Comparison of ENCODE assay signal across 11 mouse cellular contexts in the genomic region with DNA sequence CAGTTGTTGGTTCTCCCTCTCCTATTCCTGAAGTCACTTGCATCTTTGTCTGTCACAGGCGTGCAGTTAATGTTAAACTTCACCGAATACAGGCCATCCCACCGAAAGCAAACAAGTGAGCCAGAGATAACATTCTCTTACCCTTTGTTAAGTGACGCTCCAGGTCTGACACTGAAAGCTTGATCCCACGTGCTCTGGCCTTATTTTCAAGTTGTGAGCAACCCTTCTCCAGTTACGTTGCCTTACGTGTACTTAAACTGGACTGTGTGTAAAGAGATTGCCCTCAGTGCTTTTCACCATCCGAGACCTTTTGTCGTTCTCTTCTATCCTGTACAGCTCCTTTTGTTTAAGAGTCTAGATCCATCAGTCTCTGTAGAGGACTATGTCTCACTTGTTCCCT. TPM values are rescaled to one million over a fixed set of nuclear protein-coding genes. Genes with fewer than 3 reads are reported as not detected.
DNase-seq lines count a peak whose midpoint lies in the region; ATAC-seq and TF ChIP-seq lines count a peak whose summit lies in the region.
"Had no signal": no experiment of that assay in that cellular context is flagged by ENCODE, and none has a peak within 500 bp of the region (broad histone marks: within the 10 kb centered on the region; RNA-seq: fewer than 3 reads in every experiment).

No protein-coding gene starts in this region.

- H3K27ac ChIP-seq in liver, embryonic 11.5 days (ENCODE audit: low read depth, low read length) = no peak overlapping the region
- H3K27ac ChIP-seq in forebrain, postnatal 0 days (ENCODE audit: low read depth, low read length) = no peak overlapping the region
- H3K27ac ChIP-seq in intestine, embryonic 14.5 days (ENCODE audit: low read depth) = peak overlapping the region; percentile 93; the same call in 1 of the 2 replicates
- H3K27ac ChIP-seq in neural tube, embryonic 14.5 days (ENCODE audit: low read depth, low read length) = no peak overlapping the region

- WGBS in liver, embryonic 11.5 days = 45% methylated on average over 9 of the region's 9 CpGs
- WGBS in forebrain, postnatal 0 days = 63% methylated on average over 9 of the region's 9 CpGs
- WGBS in intestine, embryonic 14.5 days = 18% methylated on average over 9 of the region's 9 CpGs
- 45% methylated on average over 9 of the region's 9 CpGs for WGBS in neural tube, embryonic 14.5 days

- TF ChIP-seq CTCF in forebrain, postnatal 0 days (IDR thresholded peaks at IDR 0.05; ENCODE audit: low read depth) = no peak

- no peaks in the 10 kb centered on the region for H3K9me3 ChIP-seq in liver, embryonic 11.5 days (ENCODE audit: control insufficient read depth, low read length)
- no peaks in the 10 kb centered on the region for H3K9me3 ChIP-seq in forebrain, postnatal 0 days (ENCODE audit: low read length)
- H3K9me3 ChIP-seq in intestine, embryonic 14.5 days (ENCODE audit: control insufficient read depth, low read length) = no peaks in the 10 kb centered on the region
- H3K9me3 ChIP-seq in neural tube, embryonic 14.5 days (ENCODE audit: control insufficient read depth, low read length) = no peaks in the 10 kb centered on the region

- H3K27me3 ChIP-seq in liver, embryonic 11.5 days (replicated peaks; ENCODE audit: control insufficient read depth, insufficient read depth, low read length) = peaks cover 38% of the 10 kb centered on the region
- no peaks in the 10 kb centered on the region for H3K27me3 ChIP-seq in forebrain, postnatal 0 days (ENCODE audit: insufficient read depth, low read length)
- no peaks in the 10 kb centered on the region for H3K27me3 ChIP-seq in intestine, embryonic 14.5 days (replicated peaks; ENCODE audit: control insufficient read depth, insufficient read depth, low read length)
- H3K27me3 ChIP-seq in neural tube, embryonic 14.5 days (ENCODE audit: control insufficient read depth, insufficient read depth, low read length) = no peaks in the 10 kb centered on the region

- ATAC-seq in liver, embryonic 11.5 days (replicated peaks; ENCODE audit: low FRiP score) = no peak
- ATAC-seq in forebrain, postnatal 0 days = no peak
- no peak for ATAC-seq in intestine, embryonic 14.5 days (replicated peaks; ENCODE audit: low FRiP score, low TSS enrichment, low read depth)
- no peak for ATAC-seq in neural tube, embryonic 14.5 days (ENCODE audit: low read depth)

- no peak for DNase-seq in liver, embryonic 11.5 days (ENCODE audit: low spot score)
- no peak for DNase-seq in liver
- DNase-seq in forebrain, postnatal 0 days = no peak
- DNase-seq in intestine, embryonic 14.5 days (ENCODE audit: low spot score) = no peak
- no peak for DNase-seq in spleen, postnatal 14 days (ENCODE audit: low spot score in 2 of 2)
- no peak for DNase-seq in retina, embryonic 14.5 days (ENCODE audit: low spot score)
- DNase-seq in right cerebral cortex, postnatal 10 days (ENCODE audit: low spot score in 2 of 2) = no peak
- DNase-seq: cerebellum, adult 9-11 months; kidney, adult 11 months; thymus, adult 2 months had no signal

- H3K4me3 ChIP-seq in liver, embryonic 11.5 days (ENCODE audit: low read depth, low read length) = peak overlapping the region; percentile 14; the same call in 1 of the 2 replicates
- no peak overlapping the region for H3K4me3 ChIP-seq in forebrain, postnatal 0 days (ENCODE audit: low read depth, low read length)
- H3K4me3 ChIP-seq in intestine, embryonic 14.5 days (ENCODE audit: low read depth, low read length) = peak overlapping the region; percentile 73
- peak overlapping the region; percentile 54 for H3K4me3 ChIP-seq in neural tube, embryonic 14.5 days (ENCODE audit: low read depth, low read length)

- H3K9ac ChIP-seq in liver, embryonic 11.5 days (ENCODE audit: low read depth, low read length) = no peak overlapping the region
- H3K9ac ChIP-seq in forebrain, postnatal 0 days = peak overlapping the region; percentile 31; the same call in 1 of the 2 replicates
- H3K9ac ChIP-seq in intestine, embryonic 14.5 days (ENCODE audit: low read length) = peak overlapping the region; percentile 88
- no peak overlapping the region for H3K9ac ChIP-seq in neural tube, embryonic 14.5 days (replicated peaks; ENCODE audit: low read depth, low read length)

- no peaks in the 10 kb centered on the region for H3K36me3 ChIP-seq in liver, embryonic 11.5 days (ENCODE audit: control insufficient read depth, insufficient read depth, low read length)
- peaks cover 4% of the 10 kb centered on the region; the same call in 1 of the 2 replicates for H3K36me3 ChIP-seq in forebrain, postnatal 0 days (ENCODE audit: insufficient read depth)
- H3K36me3 ChIP-seq in intestine, embryonic 14.5 days (ENCODE audit: control insufficient read depth, insufficient read depth, low read length) = peaks cover 26% of the 10 kb centered on the region
- H3K36me3 ChIP-seq in neural tube, embryonic 14.5 days (ENCODE audit: control insufficient read depth, insufficient read depth, low read length) = 0 out of 2 replicates have a peak, but pooled peaks cover 4% of the 10 kb centered on the region

- H3K4me2 ChIP-seq in liver, embryonic 11.5 days = peak overlapping the region; percentile 70
- peak overlapping the region; percentile 79 for H3K4me2 ChIP-seq in forebrain, postnatal 0 days (ENCODE audit: low read depth)
- peak overlapping the region; percentile 66 for H3K4me2 ChIP-seq in intestine, embryonic 14.5 days (ENCODE audit: low read length)
- peak overlapping the region; percentile 59 for H3K4me2 ChIP-seq in neural tube, embryonic 14.5 days (ENCODE audit: low read depth, low read length)

- peaks cover 17% of the 10 kb centered on the region for H3K4me1 ChIP-seq in liver, embryonic 11.5 days (replicated peaks; ENCODE audit: control insufficient read depth, insufficient read depth, low read length)
- peaks cover 6% of the 10 kb centered on the region; the same call in 1 of the 2 replicates for H3K4me1 ChIP-seq in forebrain, postnatal 0 days (ENCODE audit: insufficient read depth)
- H3K4me1 ChIP-seq in intestine, embryonic 14.5 days (replicated peaks; ENCODE audit: control insufficient read depth, insufficient read depth, low read length) = peaks cover 18% of the 10 kb centered on the region
- H3K4me1 ChIP-seq in neural tube, embryonic 14.5 days (ENCODE audit: control insufficient read depth, insufficient read depth, low read length) = no peaks in the 10 kb centered on the region; the same call in 1 of the 2 replicates

RNA-seq across cellular contexts. Expression of gene Adam19, which starts 2.2 kb away (rescaled TPM):
- polyA plus RNA-seq in liver, embryonic 11.5 days (2014; fragmentation: Nextera tagmentation; extraction: Ambion mirVana) = 8.5 and 8.8 TPM in 2 replicates
- 16.2 and 19.8 TPM in 2 replicates for total RNA-seq in forebrain, postnatal 0 days (2014; rRNA removed)
- polyA plus RNA-seq in forebrain, postnatal 0 days (2015; fragmentation: Nextera tagmentation; extraction: Ambion mirVana) = 3.5 and 5.0 TPM in 2 replicates
- polyA plus RNA-seq in intestine, embryonic 14.5 days (2014; fragmentation: Nextera tagmentation; extraction: Ambion mirVana) = 21.3 and 24.6 TPM in 2 replicates
- polyA plus RNA-seq in neural tube, embryonic 14.5 days (2014; fragmentation: Nextera tagmentation; extraction: Ambion mirVana) = 13.8 and 18.9 TPM in 2 replicates

RNA-seq across cellular contexts. Expression of gene Gm12166, which starts 5.9 kb away (rescaled TPM):
- polyA plus RNA-seq in liver, embryonic 11.5 days (2014; fragmentation: Nextera tagmentation; extraction: Ambion mirVana) = 5.5 and 6.6 TPM in 2 replicates
- total RNA-seq in forebrain, postnatal 0 days (2014; rRNA removed) = 9.2 and 15.1 TPM in 2 replicates
- 6.6 and 7.4 TPM in 2 replicates for polyA plus RNA-seq in forebrain, postnatal 0 days (2015; fragmentation: Nextera tagmentation; extraction: Ambion mirVana)
- 4.1 and 4.6 TPM in 2 replicates for polyA plus RNA-seq in intestine, embryonic 14.5 days (2014; fragmentation: Nextera tagmentation; extraction: Ambion mirVana)
- polyA plus RNA-seq in neural tube, embryonic 14.5 days (2014; fragmentation: Nextera tagmentation; extraction: Ambion mirVana) = 4.6 and 6.1 TPM in 2 replicates

Comparison
In these comparisons a context has a peak if more than half of its experiments do, and no peak if none do; other contexts are left out.
1. H3K9ac ChIP-seq: peak in forebrain, postnatal 0 days (single experiment) and intestine, embryonic 14.5 days (single experiment); none in liver, embryonic 11.5 days (single experiment) and neural tube, embryonic 14.5 days (single experiment).
2. Peak in every context shown above with its lines, with median percentiles within 50 percentile points of each other: H3K4me2 ChIP-seq.